Mouse (Mus musculus): ENCODE measurements around the gene Ninl.

The Ninl gene

DNA sequence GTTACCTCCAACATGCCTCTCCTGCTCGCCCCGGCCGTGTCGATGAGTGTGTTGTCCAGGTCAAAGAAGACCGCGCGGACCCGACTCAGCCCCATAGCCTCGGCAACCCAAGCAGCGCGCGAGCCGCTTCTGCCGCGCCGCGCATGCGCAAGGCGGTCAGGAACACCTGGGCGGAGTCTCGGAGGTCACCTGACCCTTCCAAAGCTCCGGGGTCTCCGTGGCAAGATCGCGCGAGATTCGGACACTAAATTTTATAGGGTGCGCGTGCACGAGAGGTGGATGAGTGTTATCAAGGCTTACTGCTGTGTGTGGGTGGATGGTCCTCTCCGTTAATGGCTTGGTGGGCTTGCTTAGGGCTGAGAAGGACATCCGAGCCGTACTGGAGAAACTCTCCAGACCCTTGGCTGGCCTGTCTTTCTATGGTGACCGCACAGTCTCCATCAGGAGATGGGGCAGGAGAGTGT, at the start of gene Ninl, which contains the start of gene Nanp:
Ninl (minus strand) TSS at position 151 of the 464 bp plus-strand sequence.
Nanp (minus strand) TSS at position 167 of the 464 bp plus-strand sequence.
- DNase-seq: peak; percentile 93 to 94

GRCm38 (mm10) chr2:151056637-151057036, 17.5 kb upstream of the Ninl start:
- no peak for DNase-seq

DNA sequence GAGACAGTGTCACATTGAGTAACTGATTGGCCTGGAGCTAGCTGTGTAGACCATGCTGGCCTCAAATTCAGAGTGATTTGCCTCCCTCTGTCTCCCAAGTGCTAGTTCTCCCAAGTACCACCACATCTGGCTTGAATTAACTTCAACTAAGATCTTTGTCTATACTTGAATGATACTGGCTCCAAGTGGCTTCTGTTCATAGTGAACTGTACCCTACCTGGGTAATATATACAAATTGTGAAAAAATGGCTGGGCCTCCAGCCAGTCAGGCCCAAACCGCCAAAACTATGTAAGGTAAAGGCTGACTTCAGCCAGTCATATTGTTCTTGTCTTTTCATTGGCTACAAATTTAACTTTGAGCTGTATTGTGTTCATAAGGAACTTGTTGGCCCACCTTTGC, 1.2 kb upstream of the Ninl start:
- DNase-seq: no peak

DNA sequence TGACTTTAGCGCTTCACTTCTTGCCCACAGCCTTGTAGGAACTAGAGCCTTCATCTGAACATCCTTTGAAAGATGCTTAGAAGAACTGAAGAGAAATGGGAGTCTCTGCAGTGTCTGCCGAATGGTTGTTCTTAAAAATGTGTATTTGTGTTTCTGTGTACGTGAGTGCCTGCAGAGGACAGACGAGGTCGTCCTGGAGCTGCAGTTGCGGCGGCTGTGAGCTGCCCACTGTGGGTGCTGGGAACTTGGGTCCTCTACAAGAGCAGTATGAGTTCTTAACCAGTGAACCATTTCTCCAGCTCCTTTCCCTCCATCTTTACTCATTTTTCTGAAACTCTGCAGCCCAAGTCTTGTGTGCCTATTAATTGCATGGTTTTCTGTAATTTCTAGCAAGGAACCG, 544 bp upstream of the Ninl start:
- DNase-seq: peak in 1 of 2 experiments; percentile 12

- DNase-seq: no peak
Observed at GRCm38 (mm10) chr2:151038811-151039222, 365 bp downstream of the Ninl start.

DNA sequence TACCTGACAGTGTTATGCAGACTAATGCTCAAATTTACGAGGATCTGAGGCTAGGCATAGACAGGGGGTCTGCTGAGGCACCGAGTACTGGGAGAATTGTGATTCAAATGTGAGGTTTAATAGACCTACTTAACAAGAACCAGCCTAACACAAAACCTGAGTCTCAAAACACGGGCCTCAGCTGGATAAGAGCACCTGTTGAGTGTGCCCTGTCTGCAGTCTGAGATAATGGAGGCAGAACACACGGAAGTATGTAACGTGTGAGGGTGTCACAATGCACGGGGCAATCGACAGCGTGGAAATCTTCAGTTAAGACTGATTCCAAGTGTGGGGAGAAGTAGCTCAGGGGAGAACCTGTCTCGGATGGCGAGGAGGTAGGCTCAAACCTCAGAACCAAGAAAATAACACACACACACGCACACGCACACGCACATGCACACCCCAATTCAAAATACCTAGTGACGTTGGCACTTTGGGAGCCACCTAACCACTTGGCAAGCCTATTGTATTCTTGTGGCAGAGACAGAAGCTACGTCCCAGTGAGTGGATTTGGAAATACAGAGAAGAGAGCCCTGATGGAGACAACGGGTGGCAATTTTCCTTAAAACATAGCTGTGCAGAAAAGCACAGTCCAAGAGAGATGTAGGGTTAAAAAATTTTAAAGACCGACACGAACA, 1.2 kb downstream of the Ninl start:
- peak in 1 of 2 experiments; percentile 12 for DNase-seq

- no peak for DNase-seq
Observed at GRCm38 (mm10) chr2:151037292-151037691, 1.9 kb downstream of the Ninl start.

- no peak for DNase-seq
Observed at GRCm38 (mm10) chr2:151036721-151037120, 2.5 kb downstream of the Ninl start.

DNA sequence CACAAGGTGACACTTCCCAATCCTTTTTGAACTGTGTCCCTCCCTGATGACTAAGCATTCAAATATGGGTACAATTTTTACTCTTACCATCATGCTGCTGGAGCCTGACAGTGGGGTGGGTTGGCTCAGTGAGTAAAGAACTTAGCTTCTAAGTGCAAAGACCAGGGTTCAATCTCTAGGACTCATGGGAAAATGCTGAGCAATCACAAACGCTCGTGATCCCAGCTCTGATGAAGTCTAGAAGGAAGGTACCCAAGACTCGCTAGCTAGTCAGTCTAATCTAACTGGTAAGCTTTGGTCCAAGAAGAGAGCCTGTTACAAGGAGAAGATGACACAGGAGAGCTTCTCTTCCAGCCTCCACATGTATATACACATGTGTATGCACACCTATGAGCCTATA, 4.7 kb downstream of the Ninl start:
- DNase-seq: no peak

DNA sequence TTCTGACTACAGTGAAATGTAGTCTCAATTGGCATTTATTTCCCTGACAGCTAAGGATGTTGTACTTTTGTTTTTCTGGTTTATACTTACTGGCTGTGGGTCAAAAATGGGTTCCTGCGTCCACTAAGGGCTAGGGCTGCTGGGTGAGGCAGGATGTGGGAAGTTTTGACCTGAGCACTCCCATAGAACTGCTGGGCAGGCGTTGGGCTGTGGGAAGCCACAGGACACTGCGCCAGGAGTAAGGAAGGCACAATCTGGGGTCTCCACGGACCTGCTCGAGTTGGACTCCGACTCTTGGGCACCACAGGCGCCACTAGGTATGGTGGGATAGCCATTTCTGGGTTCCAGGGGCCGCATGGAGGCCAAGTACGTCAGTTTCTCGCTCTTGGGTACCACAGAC, 18.0 kb downstream of the Ninl start:
- no peak for DNase-seq

DNA sequence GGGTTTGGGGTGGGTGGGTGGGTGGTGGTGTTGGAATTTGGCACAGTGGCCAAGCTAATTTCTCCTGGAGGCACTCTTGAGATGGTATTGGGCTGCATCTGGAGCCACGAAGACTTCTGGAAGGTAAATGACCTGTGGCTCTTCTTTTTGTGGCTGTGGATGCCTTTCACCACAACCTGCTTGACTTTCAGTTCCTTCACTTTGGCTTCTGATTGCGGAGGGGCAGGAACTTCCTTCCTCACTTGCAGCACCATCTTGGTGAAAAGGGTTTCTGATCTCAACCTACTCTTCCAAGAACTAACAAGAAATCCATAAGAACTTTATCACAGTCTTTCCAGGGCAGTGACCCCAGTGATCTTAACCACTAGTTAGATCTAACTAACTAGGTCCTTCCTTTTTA, 23.9 kb downstream of the Ninl start:
- no peak for DNase-seq

GRCm38 (mm10) chr2:151011273-151011672, 27.9 kb downstream of the Ninl start:
- DNase-seq: no peak

GRCm38 (mm10) chr2:151009515-151010085, 29.6 kb downstream of the Ninl start:
- DNase-seq: no peak

DNA sequence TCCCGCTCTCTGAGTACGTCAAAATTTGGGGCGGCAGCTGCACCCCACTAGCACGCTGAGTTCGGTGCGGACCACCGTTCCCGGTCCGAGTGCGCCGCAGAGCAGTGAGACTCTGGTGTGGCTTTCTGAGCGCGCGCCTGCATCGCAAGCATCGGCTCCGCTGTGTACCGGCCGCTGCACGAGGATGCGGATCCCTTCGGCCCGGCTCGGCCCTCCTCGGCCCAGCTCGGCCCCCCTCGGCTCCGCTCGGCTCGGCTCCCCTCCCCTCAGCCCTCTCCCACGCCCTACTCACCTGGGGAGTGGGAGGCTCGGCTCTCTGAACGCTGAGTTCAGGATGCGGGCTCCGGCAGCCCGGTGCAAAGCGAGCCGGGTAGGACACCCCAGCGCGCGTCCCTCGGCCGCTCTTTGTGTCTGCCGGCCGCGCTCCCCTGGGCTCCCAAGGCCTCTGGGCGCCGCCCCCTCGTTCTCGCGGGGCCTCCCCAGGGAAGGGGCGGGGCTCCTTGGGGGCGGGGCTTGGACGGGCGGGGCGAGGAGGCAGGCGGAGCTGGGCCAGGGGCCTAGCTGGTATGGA, 30.2 kb downstream of the Ninl start:
- DNase-seq: peak; percentile 36 to 54

DNA sequence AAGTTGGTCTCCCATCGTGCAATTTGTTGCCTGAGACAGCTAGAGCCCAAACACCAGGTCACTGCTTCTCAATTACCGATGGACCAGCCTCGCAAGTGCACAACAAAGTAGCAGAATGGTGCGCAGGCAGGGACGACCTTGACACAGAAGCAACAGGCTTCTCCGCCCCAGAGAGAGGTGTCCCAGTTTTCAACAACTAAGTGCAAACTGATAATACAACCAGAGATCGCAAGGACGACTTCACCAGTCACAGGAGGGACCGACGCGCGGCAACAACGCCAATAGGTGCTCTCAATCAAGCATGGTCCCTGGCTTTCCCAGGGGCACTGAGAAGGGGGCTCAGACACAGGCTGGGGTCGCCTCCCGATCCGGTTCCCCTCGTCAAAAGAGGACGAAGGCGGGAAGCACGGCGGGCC, 30.7 kb downstream of the Ninl start:
- no peak for DNase-seq

DNA sequence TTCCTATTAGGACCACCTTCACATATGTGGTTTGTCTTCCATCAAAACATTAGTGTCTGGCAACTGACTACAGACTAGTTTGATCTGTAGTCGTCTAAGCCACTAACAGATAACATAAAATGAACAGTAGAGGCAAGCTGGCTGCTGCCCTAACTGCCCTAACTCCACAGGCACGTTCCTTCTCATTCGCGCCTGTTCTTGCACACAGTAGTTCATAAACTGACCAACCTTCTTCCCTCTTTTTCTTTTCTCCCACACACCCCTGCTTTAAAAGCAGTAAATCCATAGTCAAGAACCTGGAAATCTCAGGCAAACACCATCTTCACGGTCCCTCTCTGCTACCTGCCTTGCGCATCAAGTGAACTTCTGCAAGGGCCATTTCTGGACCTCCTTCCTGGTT, 31.2 kb downstream of the Ninl start:
- DNase-seq: no peak

- DNase-seq: no peak
Observed at GRCm38 (mm10) chr2:151006281-151006945, 32.8 kb downstream of the Ninl start.

DNA sequence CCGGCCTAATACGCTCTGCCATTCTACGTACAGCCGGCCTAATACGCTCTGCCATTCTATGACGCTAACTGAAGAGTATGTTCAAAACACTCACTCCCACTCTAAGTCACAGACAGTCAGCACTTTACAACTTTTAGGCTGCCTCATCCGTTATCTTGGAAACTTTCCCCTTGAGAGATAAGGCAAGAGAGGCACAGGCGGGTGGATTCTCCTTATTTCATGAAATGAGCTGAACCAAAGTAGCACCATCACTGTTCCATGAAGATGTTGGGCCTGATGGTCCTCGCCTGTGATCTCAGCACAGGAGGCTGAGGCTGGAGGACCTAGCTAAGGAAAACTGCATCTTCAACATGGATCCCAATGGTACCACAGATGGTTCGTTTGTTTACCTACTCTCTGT, 34.8 kb downstream of the Ninl start:
- no peak for DNase-seq

GRCm38 (mm10) chr2:151003796-151004195, 35.4 kb downstream of the Ninl start:
- DNase-seq: no peak

GRCm38 (mm10) chr2:151001619-151002175, 37.5 kb downstream of the Ninl start:
- DNase-seq: no peak

- peak; percentile 55 to 59 for DNase-seq
Observed at GRCm38 (mm10) chr2:151000402-151001178, 38.6 kb downstream of the Ninl start.

DNA sequence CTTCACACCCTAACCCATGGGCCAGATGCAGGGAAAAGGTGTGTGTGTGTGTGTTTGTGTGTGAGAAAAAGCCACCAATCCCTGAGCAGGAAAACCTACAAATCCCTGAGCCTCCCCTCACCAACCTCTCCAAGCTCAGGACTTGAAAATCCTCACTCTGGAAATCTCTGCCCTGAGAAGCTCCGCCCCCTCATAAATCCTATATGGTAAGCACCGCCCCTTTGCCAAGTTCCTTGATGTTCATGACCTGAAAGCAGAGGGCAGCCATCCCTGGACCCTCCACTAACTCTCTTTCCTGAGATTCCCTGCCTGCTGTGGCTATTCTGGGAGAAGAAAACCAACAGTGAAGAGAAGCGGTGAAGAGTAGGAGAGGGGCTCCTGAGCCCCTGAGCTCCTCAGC, 40.2 kb downstream of the Ninl start:
- no peak for DNase-seq

Data from cerebellum, postnatal 36 days (tissue).